Mouse (Mus musculus): Measurements from ENCODE around the gene Dock8.

The Dock8 gene

DNA sequence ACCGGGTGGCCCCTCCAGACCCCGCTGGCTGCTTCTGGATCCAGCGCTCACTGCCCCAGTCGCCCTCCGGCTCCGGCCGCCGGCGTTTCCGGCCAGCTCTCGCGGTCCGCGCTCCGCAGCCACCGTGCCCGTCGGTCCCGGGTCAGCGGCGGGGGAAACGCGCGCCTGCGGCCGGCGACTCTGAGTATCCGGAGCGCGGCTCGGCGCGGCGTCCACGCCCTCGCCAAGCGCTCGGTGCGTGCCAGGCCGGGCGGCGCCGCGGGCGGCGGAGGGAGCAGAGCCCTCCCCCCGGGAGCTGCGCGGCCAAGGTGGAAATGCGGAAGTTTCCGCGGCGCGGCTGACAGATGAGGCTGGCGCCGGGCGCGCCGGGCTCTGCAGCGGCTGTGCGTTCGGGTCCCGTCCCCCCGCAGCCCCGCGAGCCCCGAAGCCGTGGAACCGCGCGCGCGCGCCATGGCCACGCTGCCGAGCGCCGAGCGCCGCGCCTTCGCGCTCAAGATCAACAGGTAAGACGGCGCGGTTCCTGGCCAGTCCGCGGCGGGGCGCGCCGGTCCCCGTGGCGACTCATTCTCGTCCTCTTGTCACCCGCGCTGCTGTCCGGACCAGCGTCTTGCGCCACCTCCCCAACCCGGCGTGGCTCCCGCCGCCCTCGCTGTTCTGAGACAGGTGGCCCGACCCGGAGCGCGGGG, at the start of gene Dock8:
Gene Dock8, plus strand, starts transcription at position 334 of the 686 bp plus-strand sequence.
- DNase-seq (ENCODE audit: low spot score in 2 of 2): peak; percentile 67 to 72

DNA sequence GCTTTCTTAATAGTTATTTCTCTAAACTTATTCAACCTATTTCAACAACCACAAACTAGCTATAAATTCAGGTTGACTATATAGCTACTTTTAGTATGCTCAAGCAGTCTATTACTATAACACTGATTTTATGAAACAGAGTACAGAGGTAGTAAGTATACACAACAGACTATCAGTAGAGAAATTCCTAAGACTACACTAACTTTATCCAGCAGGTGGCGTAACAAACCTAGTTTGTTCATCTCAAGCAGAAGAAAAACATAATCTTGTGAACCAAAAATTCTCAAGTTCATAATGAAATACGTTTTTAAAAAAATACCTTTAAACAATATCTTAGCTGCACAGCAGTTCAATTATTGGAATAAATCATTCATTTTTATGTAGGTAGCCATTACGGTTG, 40.8 kb upstream of the Dock8 start:
- DNase-seq (ENCODE audit: low spot score in 2 of 2): peak in 1 of 2 experiments; percentile 17

DNA sequence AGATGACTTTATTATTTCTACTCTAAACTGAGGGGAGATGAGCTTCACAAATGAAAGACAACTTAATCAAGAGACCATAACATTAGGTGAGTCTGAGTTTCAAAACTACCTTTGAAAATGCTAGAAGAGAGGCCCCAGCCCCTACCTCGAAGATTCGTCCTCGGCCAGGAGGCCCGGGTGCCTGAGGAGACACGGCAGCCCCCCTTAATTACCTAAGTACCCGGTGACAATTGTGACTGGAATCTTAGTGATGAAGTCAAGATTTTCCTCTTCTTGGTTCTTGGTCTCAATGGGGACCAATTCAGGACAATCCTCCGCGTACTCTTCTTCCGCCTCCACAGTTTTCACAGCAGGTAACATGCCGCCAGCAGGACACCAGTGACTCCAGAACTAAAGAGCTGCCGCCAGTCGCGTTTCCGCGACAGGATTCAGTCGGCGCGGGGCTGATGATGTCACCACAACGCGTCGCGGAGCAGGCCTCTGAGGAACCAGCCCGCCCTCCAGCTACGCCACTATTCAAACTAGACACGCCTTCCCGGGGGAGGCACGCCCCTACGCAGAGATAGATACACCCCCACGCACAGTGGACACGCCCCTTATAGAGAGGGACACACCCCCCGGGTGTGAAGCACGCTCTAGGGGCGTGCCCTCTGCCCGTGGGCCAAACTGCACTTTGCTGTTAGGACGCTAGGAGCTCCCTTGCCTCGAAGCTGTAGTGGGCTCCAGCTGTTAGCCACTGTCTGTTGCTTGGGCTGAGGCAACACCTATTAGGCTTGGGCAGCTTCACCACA, 38.0 kb upstream of the Dock8 start, which contains the start of gene Cbwd1:
Gene Cbwd1, minus strand, starts transcription at position 439 of the 791 bp plus-strand sequence.
- DNase-seq (ENCODE audit: low spot score in 2 of 2): peak; percentile 97 to 98

DNA sequence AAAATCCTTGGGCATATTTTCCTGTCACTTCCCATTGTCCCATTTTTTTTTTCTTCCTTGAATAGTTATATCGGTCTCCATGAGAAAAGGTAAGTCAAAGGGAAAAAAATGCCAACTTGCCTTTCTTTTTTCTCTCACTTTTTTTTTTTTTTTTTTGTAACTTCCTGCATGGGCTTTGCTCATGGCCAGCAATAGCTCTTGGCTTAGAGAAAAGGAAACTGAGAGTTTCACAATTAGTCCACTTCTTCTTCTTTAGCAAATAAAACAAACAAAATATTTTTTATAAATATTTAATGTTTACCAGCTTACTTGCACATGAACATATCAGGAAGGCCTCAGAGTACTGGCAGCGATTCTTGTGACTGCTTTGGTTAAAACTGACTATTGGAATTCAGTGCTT, 33.1 kb upstream of the Dock8 start:
- no peak for DNase-seq (ENCODE audit: low spot score in 2 of 2)

DNA sequence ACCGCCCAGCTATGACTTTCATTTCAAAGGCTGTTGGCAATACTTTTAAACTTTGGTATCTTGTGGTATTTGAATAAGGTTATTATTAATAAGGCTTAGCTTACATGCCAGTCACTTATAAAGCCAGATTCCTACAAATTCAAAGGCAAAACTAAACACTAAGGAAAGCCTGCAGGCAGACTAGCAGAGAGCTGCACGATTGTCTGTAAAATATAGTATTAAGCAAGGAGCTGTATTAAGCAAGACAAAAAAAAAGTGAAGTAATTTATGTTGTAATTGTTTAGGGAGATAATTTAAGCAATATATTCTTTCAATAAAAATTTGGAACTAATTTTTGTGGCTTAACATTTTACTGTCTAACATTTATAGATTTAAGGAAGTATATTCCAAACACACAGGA, 32.4 kb upstream of the Dock8 start:
- no peak for DNase-seq (ENCODE audit: low spot score in 2 of 2)

DNA sequence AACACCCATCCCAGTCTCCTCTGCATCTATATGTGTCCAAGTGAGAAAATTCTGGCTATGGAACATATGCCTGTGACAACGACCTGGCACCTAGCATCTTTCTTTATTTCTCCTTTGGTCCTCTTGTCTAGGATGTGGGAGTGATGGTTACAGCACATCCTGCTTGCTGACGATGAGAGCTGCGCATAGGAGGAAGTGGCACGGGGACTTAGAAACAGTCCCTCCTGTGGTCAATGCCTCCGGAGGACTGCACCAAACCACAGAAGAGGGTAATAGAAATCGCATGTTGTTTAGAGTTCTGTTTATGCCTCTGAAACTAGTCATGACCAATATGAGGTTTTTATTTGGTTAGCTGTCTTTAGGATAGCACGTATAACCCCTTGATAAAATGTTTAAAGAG, 28.0 kb upstream of the Dock8 start:
- no peak for DNase-seq (ENCODE audit: low spot score in 2 of 2)

DNA sequence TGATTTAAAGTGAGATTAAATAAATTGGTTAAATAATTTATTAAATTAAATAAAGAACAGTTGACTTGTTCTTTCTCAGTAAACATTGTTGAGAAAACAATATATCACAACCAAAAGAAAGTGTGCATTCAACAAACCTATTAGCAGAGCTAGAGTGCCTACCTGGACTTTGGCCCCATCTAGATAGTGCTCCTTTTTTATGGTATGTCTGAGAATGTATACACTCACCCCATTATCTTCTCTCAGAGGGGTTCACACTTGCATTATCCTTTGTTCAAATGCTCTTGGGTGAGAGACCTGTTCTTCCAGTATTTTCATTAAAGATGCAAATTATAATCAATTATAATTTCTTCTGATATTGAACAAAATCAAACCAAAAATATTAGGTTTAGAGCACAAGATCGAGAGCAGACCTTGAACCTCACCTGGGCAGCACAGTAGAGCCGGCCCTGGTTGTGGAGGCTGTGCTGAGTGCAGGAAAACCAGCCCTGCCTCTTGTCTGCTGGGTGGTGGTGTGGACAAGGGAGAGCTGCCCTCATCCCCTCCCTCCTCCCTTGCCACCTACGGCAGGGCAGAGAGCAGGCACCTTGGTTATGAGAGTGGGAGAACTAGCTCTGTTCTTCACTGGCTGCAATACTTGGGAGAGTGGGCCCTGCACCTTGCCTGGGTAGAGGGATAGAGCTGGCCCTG, 26.5 kb upstream of the Dock8 start:
- no peak for DNase-seq (ENCODE audit: low spot score in 2 of 2)

DNA sequence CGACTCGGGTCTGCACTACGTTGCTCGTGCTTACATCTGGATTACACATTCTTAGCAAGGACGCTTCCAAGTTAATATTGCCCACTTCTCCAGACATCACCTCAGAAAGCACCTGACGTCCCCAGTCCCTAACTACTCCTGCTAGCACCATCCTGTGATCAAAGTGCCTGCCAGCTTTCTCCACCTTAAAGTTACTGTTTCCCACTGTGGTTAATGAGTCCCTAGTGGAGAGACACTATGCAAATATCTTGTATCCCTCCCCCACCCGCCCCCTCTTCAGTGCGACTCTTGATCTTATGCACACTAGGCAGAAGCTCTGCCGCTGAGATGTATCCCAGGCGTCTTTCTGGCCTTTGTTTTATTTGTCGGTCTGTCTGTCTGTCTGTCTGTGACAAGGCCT, 21.3 kb upstream of the Dock8 start:
- no peak for DNase-seq (ENCODE audit: low spot score in 2 of 2)

DNA sequence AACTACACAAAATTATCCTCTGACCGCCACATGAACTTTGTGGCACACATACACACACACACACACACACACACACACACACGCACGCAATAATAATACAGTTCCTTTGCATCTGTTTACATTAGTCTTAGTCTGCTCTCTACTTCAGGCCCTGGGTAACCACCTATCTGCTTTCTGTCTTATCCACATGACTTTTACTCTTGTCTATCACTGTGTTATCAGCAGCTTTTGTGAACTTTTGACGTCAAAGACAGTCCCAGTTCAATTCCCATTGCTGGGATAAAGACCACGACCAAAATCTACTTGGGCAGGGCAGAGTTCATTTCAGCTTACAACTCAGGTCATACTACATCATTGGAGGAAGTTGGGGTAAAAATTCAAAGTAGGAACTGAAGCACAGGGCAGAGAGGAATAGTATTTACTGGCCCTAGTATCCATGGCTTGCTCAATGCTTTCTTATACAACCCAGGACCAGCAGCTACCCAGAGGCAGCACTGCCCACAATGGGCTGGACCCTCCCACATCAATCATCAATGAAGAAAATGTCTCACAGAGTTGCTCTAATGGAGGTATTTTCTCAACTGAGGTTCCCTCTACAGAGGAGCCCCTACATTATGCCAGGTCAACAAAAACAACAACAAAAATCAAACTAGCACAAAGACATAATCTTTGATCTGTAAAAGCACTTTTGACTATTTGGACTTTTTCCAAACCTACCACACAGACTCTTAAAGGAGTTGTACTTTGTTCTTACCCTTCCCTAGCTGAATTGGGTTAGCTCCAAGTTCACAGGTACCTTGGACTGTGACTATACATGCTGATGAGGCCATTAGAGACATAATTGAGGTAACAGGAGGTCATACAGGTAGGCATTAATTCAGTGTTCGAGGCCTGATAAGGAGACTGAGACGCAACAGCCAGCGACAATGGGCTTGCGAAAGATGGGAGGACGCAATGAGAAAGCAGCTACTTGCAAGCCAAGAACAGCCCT, 20.2 kb upstream of the Dock8 start:
- DNase-seq (ENCODE audit: low spot score in 2 of 2): no peak

DNA sequence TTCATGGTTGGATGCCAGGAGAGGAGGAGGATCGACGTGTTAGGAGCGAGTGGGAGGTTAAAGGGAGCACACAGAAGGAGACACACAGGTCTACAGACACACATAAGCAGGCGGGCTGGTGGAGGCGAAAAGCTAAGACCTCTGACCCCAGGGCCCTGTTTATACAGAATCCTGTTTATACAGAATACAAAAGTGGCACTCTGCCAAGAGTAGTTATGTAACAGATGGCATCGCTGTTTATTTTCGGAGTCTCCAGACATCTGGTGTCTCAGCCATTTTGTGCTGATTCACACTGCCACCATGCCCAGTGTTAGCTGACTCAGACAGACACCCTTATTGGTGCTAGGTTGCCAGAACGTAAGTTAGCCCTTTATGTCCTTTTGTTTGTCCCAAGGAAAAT, 18.0 kb upstream of the Dock8 start:
- DNase-seq (ENCODE audit: low spot score in 2 of 2): peak; percentile 26 to 30

DNA sequence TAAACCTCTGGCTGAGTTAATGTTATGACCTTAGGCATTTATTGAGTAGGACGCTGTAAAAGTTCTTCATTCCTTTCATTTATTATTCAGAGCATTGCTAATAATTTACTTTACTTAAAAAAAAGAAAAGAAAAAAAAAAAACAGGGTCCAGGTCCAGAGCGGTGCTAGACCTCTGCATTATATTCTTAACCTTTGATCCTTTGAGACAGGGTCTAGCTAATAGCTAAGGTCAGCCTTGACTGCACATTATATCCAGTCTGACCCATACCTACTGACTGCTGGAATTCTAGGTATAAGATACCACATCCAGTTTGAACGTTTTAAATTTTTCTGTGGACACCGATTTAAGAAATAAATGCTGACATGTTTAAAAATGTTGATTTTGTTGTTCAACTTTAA, 16.3 kb upstream of the Dock8 start:
- DNase-seq (ENCODE audit: low spot score in 2 of 2): no peak

DNA sequence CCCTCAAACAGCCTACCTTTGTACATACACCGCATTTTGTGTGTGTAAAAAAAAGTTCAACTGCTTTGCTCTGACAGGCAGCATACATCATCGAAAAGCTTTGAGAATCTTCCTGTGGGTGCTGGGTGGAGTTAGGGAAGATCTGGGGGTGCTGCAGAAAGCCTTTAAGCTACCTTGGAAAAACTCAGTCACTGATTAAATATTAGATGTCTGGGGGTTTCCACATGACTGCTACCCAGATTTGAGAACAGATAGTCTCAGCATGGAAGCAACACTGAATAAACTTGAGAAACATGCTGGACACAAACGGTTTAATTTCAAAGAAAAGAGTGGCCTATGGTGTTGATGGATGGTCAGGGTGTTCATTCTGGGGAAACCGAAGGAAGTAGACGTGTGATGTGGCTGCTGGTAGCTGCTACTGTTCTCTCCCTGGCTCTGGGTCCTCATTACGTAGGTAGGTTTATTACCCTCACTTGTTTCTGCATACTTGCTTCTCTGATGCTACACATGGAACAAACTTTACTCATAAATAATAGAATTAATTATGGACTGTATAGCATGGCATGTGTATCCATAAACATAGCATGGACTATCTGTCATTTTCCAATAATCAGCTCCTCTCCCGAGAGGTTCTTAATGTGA, 15.4 kb upstream of the Dock8 start:
- no peak for DNase-seq (ENCODE audit: low spot score in 2 of 2)

DNA sequence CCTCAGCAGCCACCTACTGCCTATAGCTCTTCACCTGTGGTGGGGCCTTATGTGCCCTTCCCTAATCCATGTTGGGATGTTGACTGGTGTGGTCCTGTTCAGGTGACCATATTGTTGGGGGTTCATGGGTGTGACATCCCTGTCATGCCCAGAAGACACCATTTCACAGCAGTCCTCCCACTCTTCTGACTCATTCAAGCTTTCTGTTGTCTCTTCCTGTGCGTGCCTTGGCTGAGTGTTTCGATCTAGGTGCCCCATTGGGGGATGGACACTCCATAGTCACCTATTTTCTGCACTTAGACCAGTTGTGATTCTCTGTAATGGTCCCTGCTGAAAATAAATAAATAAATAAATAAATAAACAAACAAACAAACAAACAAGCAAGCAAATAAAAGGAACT, 14.3 kb upstream of the Dock8 start:
- no peak for DNase-seq (ENCODE audit: low spot score in 2 of 2)

DNA sequence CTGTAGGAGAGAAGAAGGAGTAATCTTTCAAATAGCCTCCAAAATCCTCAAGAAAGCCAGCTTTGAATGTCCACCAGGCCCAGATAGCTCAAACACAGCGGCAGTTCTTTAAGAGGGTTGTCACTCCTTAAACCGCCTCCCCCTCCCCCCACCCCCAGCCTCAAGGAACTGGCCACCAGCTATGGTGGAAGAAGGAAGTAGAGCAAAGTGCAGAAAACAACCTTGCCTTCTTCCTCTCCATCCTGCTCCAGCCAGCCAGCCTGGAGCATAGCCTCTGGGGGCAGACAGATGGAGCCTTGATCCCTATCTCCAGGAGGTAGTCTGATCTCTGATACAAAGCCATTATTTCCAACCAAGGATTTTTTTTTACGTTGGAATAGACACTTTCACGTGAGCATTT, 12.0 kb upstream of the Dock8 start:
- DNase-seq (ENCODE audit: low spot score in 2 of 2): no peak

DNA sequence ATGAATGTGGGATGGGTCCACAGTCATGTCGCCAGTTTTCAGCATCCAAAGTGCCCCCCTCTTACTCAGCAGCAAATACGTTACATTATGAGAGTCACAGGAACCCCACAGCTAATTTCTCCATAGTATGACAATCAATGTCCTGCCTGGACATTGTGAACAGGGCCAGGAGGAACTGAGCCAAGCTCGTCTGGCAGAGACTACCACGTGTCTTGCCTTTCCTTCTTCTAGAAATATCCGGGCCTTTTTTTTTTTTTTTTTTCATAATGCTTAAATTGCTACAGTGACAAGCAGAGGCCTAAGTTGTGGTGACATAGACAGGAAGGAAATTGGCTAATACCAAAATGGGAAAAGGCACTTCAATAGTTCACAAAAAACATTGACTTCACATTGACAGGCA, 10.5 kb upstream of the Dock8 start:
- peak in 1 of 2 experiments; percentile 38 for DNase-seq (ENCODE audit: low spot score in 2 of 2)

DNA sequence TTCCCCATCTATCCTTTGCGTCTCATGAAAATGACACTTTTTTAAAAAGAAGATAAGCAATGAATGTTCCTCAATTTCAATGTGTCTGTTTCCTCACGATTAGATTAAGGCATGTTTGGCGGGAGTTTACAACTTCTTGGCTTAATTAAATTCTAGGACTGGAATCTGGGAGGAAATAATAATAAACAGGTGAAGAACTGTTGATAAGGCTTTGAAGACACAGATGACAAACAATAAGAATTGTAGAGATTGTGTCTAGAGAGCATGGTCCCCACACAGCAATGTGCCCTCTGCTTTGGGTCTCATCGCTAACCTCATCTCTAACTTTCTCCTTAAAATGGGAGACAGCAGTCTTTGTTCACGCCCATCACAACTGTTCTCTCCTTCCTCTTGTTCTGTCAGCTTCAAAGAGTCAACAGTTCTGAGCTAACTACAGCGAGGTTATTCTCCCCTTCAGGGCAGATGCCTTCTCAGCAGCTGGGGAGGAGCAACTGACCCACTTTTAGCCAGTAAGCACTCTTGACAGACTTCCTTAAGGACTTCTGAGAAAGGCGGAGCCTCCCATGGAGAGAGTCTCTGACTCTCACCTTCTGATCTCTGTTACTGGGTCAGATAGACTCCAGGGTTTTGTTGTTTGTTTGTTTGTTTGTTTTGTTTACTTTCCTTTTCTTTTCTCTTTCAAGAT, 9.1 kb upstream of the Dock8 start:
- DNase-seq (ENCODE audit: low spot score in 2 of 2): no peak

DNA sequence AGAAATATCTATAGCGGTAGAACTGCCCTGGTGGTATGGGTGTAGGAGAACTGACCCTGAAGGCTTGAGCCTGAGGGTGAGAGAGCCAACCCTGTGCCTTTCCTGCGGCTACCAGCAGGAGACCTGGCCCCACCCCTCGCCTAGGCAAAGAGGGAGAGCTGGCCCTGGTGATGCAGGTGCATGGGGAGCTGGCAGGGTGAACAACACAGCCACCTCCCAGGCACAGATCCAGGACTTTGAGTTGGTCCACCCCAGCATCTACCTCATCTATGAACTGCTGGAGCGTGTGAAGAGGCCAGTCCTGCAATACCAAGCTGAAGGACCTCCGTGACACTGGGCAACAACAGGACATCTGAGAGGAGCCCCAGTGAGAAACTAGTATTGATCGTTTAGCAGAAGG, 5.8 kb upstream of the Dock8 start:
- no peak for DNase-seq (ENCODE audit: low spot score in 2 of 2)

DNA sequence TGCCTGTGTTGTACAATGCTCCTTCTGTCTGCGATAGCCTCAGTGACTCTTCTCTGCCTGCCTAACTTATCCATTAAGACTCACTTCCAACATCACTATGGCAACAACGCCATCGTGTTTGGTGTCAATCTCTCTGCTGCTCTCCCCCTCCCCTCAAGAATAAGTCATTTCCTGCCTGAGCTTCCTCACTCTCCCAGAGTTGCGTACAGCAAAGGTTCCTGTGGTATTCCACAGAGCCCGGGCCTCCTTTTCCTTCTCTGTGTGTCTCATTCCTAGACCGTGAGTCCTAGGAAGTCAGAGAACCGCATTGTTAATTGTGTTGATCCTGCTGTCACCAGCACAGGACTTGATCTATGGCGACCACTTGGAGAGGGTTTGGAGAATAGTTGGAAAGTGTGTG, 4.4 kb upstream of the Dock8 start:
- DNase-seq (ENCODE audit: low spot score in 2 of 2): no peak

DNA sequence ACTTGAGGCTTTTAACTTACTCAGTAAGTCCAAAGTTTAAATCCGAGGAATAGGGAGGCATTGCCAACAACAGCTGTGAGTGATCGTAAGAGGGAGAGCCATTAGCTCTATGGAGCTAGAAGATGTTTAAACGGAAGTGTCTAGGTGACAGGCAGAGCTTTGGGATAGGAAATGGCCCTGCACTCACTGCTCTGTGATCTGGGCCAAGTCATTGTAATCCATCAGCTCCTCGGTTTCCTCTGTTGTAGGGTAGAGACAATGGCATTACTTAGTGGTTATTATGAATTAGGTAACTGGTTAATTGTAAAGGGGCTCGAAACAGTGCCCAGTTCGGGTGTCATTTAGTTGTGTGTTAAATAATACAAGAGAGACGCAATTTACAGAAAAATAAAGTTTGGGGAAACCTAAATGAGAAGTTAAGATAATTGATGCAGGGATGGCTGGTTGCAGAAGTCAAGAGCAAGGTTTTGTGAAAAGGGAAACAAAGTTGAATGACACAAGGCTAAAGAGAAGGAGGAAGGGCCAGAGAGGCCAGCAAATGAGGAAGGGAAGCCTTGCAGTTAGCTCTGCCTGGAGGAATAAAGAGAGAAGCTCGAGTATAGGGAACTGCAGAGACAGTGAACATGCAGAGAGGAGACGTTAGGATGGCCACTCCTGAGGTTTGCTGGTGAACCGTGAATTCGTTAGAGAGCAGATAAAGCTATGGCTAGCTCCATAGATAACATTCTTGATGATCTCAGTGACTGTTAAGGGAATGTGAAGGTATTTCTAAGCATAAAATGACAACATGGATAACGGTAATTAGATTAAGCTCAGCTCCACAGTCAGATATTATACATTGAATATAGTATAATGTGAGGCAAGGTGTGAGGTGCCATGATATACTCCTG, 2.3 kb upstream of the Dock8 start:
- no peak for DNase-seq (ENCODE audit: low spot score in 2 of 2)
